Mouse (Mus musculus): ENCODE data around the gene Lrrc2. TPM values are rescaled to one million over a fixed set of nuclear protein-coding genes. Genes with fewer than 3 reads are reported as not detected.

Gene Lrrc2
- polyA plus RNA-seq, 1 experiment from 2014 or later: not detected

Small RNA genes lying within 50 kb of the gene (microRNA-seq; reads per million reads assigned to microRNA genes)
- not detected for gene Gm24269

Other genes starting within 250 kb of the Lrrc2 start
- gene Myl3, start 209.7 kb upstream of the Lrrc2 start, polyA plus RNA-seq (2016; fragmentation: Nextera tagmentation; extraction: Ambion mirVana): 1.3 and 1.5 TPM in 2 replicates
- gene Pth1r, start 204.4 kb upstream of the Lrrc2 start, polyA plus RNA-seq (2016; fragmentation: Nextera tagmentation; extraction: Ambion mirVana): 16.1 and 18.6 TPM in 2 replicates
- not detected in 2 replicates for gene Prss42, start 153.4 kb upstream of the Lrrc2 start, polyA plus RNA-seq (2016; fragmentation: Nextera tagmentation; extraction: Ambion mirVana)
- gene Prss44, start 137.6 kb upstream of the Lrrc2 start, polyA plus RNA-seq (2016; fragmentation: Nextera tagmentation; extraction: Ambion mirVana): not detected in 2 replicates
- not detected in 2 replicates for gene Prss43, start 124.9 kb upstream of the Lrrc2 start, polyA plus RNA-seq (2016; fragmentation: Nextera tagmentation; extraction: Ambion mirVana)
- not detected in 2 replicates for gene Prss45, start 117.0 kb upstream of the Lrrc2 start, polyA plus RNA-seq (2016; fragmentation: Nextera tagmentation; extraction: Ambion mirVana)
- gene Prss46, start 107.0 kb upstream of the Lrrc2 start, polyA plus RNA-seq (2016; fragmentation: Nextera tagmentation; extraction: Ambion mirVana): not detected in 2 replicates
- gene Prss50, start 93.6 kb upstream of the Lrrc2 start, polyA plus RNA-seq (2016; fragmentation: Nextera tagmentation; extraction: Ambion mirVana): 0.17 TPM in 1 of 2 replicates, not detected in the other
- 1.2 and 1.7 TPM in 2 replicates for gene Als2cl, start 71.7 kb upstream of the Lrrc2 start, polyA plus RNA-seq (2016; fragmentation: Nextera tagmentation; extraction: Ambion mirVana)
- gene Tmie, start 71.4 kb upstream of the Lrrc2 start, polyA plus RNA-seq (2016; fragmentation: Nextera tagmentation; extraction: Ambion mirVana): 0.42 and 0.43 TPM in 2 replicates
- not detected in 2 replicates for gene Fam240a, start 34.7 kb upstream of the Lrrc2 start, polyA plus RNA-seq (2016; fragmentation: Nextera tagmentation; extraction: Ambion mirVana)
- not detected in 2 replicates for gene Tdgf1, start 5.4 kb upstream of the Lrrc2 start, polyA plus RNA-seq (2016; fragmentation: Nextera tagmentation; extraction: Ambion mirVana)
- not detected in 2 replicates for gene Rtp3, start 39.0 kb downstream of the Lrrc2 start, polyA plus RNA-seq (2016; fragmentation: Nextera tagmentation; extraction: Ambion mirVana)
- 0.68 and 0.85 TPM in 2 replicates for gene Ltf, start 67.7 kb downstream of the Lrrc2 start, polyA plus RNA-seq (2016; fragmentation: Nextera tagmentation; extraction: Ambion mirVana)
- 0.69 and 0.91 TPM in 2 replicates for gene Ccrl2, start 106.0 kb downstream of the Lrrc2 start, polyA plus RNA-seq (2016; fragmentation: Nextera tagmentation; extraction: Ambion mirVana)
- 48.8 and 52.8 TPM in 2 replicates for gene Lrrfip2, start 166.0 kb downstream of the Lrrc2 start, polyA plus RNA-seq (2016; fragmentation: Nextera tagmentation; extraction: Ambion mirVana)